Mouse (Mus musculus): ENCODE measurements around the gene Abhd6. TPM values are rescaled to one million over a fixed set of nuclear protein-coding genes. Genes with fewer than 3 reads are reported as not detected.

The Abhd6 gene
- total and polyA plus RNA-seq, 2 experiments from 2014 or later = 17.6 to 34.7 TPM

GRCm38 (mm10) chr14:8016276-8016675 is 13.6 kb downstream of the Abhd6 start:
- no peaks in the 10 kb centered on the region for H3K9me3 ChIP-seq (ENCODE audit: low read length)
- H3K4me2 ChIP-seq (ENCODE audit: low read depth, low read length, poor library complexity, severe bottlenecking) = no peak overlapping the region
- ATAC-seq (ENCODE audit: low FRiP score) (no peak), DNase-seq (ENCODE audit: low spot score) (no peak)
- TF ChIP-seq CTCF (IDR thresholded peaks at IDR 0.05) = no peak
- no peaks in the 10 kb centered on the region for H3K27me3 ChIP-seq (ENCODE audit: insufficient read depth, low read length)
- no peak overlapping the region for H3K4me3 ChIP-seq (ENCODE audit: low read depth, low read length)
- no peaks in the 10 kb centered on the region for H3K4me1 ChIP-seq (ENCODE audit: insufficient read depth, low read length)
- 87% methylated on average over 6 of the region's 6 CpGs for WGBS
- H3K9ac ChIP-seq (replicated peaks; ENCODE audit: low read length, poor library complexity, severe bottlenecking) = no peak overlapping the region
- no peaks in the 10 kb centered on the region for H3K36me3 ChIP-seq (ENCODE audit: insufficient read depth, low read length)
- H3K27ac ChIP-seq (ENCODE audit: low read depth, low read length) = no peak overlapping the region

- Histone ChIP-seq H3K4me1 (ENCODE audit: insufficient read depth, low read length) (no peaks in the 10 kb centered on the region), H3K4me2 (ENCODE audit: low read depth, low read length, poor library complexity, severe bottlenecking) (no peak overlapping the region), H3K4me3 (ENCODE audit: low read depth, low read length) (no peak overlapping the region), H3K9ac (replicated peaks; ENCODE audit: low read length, poor library complexity, severe bottlenecking) (no peak overlapping the region), H3K9me3 (ENCODE audit: low read length) (no peaks in the 10 kb centered on the region), H3K36me3 (ENCODE audit: insufficient read depth, low read length) (no peaks in the 10 kb centered on the region), H3K27me3 (ENCODE audit: insufficient read depth, low read length) (no peaks in the 10 kb centered on the region), H3K27ac (ENCODE audit: low read depth, low read length) (no peak overlapping the region)
- ATAC-seq (ENCODE audit: low FRiP score) (no peak), DNase-seq (ENCODE audit: low spot score) (no peak)
- WGBS = 83% methylated on average over 1 of the region's 1 CpGs
- no peak for TF ChIP-seq CTCF (IDR thresholded peaks at IDR 0.05)
Observed at GRCm38 (mm10) chr14:8016951-8017350, 14.2 kb downstream of the Abhd6 start.

GRCm38 (mm10) chr14:8020011-8020410 is 17.3 kb downstream of the Abhd6 start:
- Histone ChIP-seq H3K9me3 (ENCODE audit: low read length) (no peaks in the 10 kb centered on the region), H3K27me3 (ENCODE audit: insufficient read depth, low read length) (no peaks in the 10 kb centered on the region), H3K36me3 (ENCODE audit: insufficient read depth, low read length) (no peaks in the 10 kb centered on the region), H3K9ac (replicated peaks; ENCODE audit: low read length, poor library complexity, severe bottlenecking) (no peak overlapping the region), H3K4me2 (ENCODE audit: low read depth, low read length, poor library complexity, severe bottlenecking) (no peak overlapping the region), H3K27ac (ENCODE audit: low read depth, low read length) (no peak overlapping the region), H3K4me1 (ENCODE audit: insufficient read depth, low read length) (no peaks in the 10 kb centered on the region), H3K4me3 (ENCODE audit: low read depth, low read length) (no peak overlapping the region)
- 100% methylated on average over 1 of the region's 1 CpGs for WGBS
- no peak for DNase-seq (ENCODE audit: low spot score)
- TF ChIP-seq CTCF (IDR thresholded peaks at IDR 0.05) = no peak
- no peak for ATAC-seq (ENCODE audit: low FRiP score)

GRCm38 (mm10) chr14:8020546-8020945 is 17.8 kb downstream of the Abhd6 start:
- DNase-seq (ENCODE audit: low spot score) (no peak), ATAC-seq (ENCODE audit: low FRiP score) (no peak)
- no peaks in the 10 kb centered on the region for H3K9me3 ChIP-seq (ENCODE audit: low read length)
- 93% methylated on average over 7 of the region's 7 CpGs for WGBS
- H3K4me1 ChIP-seq (ENCODE audit: insufficient read depth, low read length) = no peaks in the 10 kb centered on the region
- H3K36me3 ChIP-seq (ENCODE audit: insufficient read depth, low read length) = no peaks in the 10 kb centered on the region
- H3K9ac ChIP-seq (replicated peaks; ENCODE audit: low read length, poor library complexity, severe bottlenecking) = no peak overlapping the region
- TF ChIP-seq CTCF (IDR thresholded peaks at IDR 0.05) = no peak
- H3K4me3 ChIP-seq (ENCODE audit: low read depth, low read length) = no peak overlapping the region
- H3K27me3 ChIP-seq (ENCODE audit: insufficient read depth, low read length) = no peaks in the 10 kb centered on the region
- no peak overlapping the region for H3K4me2 ChIP-seq (ENCODE audit: low read depth, low read length, poor library complexity, severe bottlenecking)
- no peak overlapping the region for H3K27ac ChIP-seq (ENCODE audit: low read depth, low read length)

- Histone ChIP-seq H3K9ac (replicated peaks; ENCODE audit: low read length, poor library complexity, severe bottlenecking) (no peak overlapping the region), H3K27me3 (ENCODE audit: insufficient read depth, low read length) (no peaks in the 10 kb centered on the region), H3K9me3 (ENCODE audit: low read length) (no peaks in the 10 kb centered on the region), H3K4me1 (ENCODE audit: insufficient read depth, low read length) (no peaks in the 10 kb centered on the region), H3K36me3 (ENCODE audit: insufficient read depth, low read length) (no peaks in the 10 kb centered on the region), H3K4me3 (ENCODE audit: low read depth, low read length) (no peak overlapping the region), H3K27ac (ENCODE audit: low read depth, low read length) (no peak overlapping the region), H3K4me2 (ENCODE audit: low read depth, low read length, poor library complexity, severe bottlenecking) (no peak overlapping the region)
- 66% methylated on average over 6 of the region's 6 CpGs for WGBS
- ATAC-seq (ENCODE audit: low FRiP score) (no peak), DNase-seq (ENCODE audit: low spot score) (no peak)
- TF ChIP-seq CTCF (IDR thresholded peaks at IDR 0.05) = no peak
Observed at GRCm38 (mm10) chr14:8024469-8024868, 21.8 kb downstream of the Abhd6 start.

GRCm38 (mm10) chr14:8024936-8025335 is 22.2 kb downstream of the Abhd6 start:
- H3K27ac ChIP-seq (ENCODE audit: low read depth, low read length) = no peak overlapping the region
- no peak for TF ChIP-seq CTCF (IDR thresholded peaks at IDR 0.05)
- no peaks in the 10 kb centered on the region for H3K4me1 ChIP-seq (ENCODE audit: insufficient read depth, low read length)
- no peak for DNase-seq (ENCODE audit: low spot score)
- H3K9me3 ChIP-seq (ENCODE audit: low read length) = no peaks in the 10 kb centered on the region
- no peak overlapping the region for H3K9ac ChIP-seq (replicated peaks; ENCODE audit: low read length, poor library complexity, severe bottlenecking)
- no peak overlapping the region for H3K4me2 ChIP-seq (ENCODE audit: low read depth, low read length, poor library complexity, severe bottlenecking)
- WGBS = 93% methylated on average over 10 of the region's 10 CpGs
- no peaks in the 10 kb centered on the region for H3K36me3 ChIP-seq (ENCODE audit: insufficient read depth, low read length)
- no peak for ATAC-seq (ENCODE audit: low FRiP score)
- H3K4me3 ChIP-seq (ENCODE audit: low read depth, low read length) = no peak overlapping the region
- no peaks in the 10 kb centered on the region for H3K27me3 ChIP-seq (ENCODE audit: insufficient read depth, low read length)
